Mouse (Mus musculus): Measurements from ENCODE around the gene Frmd5.

DNA sequence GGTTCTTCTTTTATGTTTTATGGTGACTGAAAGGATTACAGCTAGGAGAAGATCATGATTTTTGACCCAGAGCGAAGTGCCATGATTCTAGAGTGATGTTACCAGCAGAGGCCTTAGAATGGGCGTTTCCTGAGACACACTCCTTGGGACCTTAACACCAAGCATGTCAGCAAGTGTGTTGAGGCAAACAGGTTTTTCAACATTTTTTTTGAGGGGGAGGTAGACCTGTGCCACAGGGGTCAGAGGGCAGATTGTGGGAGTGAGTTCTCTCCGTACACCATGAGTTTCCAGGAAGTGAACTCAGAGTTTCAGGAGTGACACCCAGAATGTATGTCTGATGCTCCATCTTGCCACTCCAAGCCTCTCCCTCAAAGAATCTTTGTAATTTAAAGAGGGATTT is 47.1 kb upstream of the Frmd5 start:
- TF ChIP-seq POLR2A (IDR thresholded peaks at IDR 0.05; ENCODE audit: borderline replicate concordance, low read depth, low read length) (no peak), CTCF (IDR thresholded peaks at IDR 0.05; ENCODE audit: low read depth, low read length) (no peak)

All from bone marrow macrophage, adult 2 months (primary cell).